Mouse (Mus musculus) hindbrain, embryonic 13.5 days (tissue): ENCODE results near the gene Snx29. TPM values are rescaled to one million over a fixed set of nuclear protein-coding genes. Genes with fewer than 3 reads are reported as not detected.
A peak's percentile ranks its signal among the peaks of the same experiment; 100 is the strongest.
"Not testable (repeated sequence)": the region's sequence is repeated elsewhere in the genome, so short reads cannot be mapped to it uniquely, and the experiment has no call there.

Experiments used
- ATAC-seq: fragments of 200-750 bp; cut with Nextera tagmentation; 2 replicates; pipeline ENCODE4 v1.8.0; 2017; ENCODE audit warnings: moderate TSS enrichment; ENCODE audit not compliant: low FRiP score
- H3K27ac ChIP-seq: fragments of 300-500 bp; sonication (generic); 2 replicates; pipeline ENCODE4 v1.5.1; 2015; ENCODE audit warnings: inconsistent platforms, mild to moderate bottlenecking, moderate library complexity
- H3K27me3 ChIP-seq: fragments of 300-500 bp; sonication (generic); 2 replicates; pipeline ENCODE4 v1.6.1; 2015; ENCODE audit warnings: mild to moderate bottlenecking, inconsistent platforms
- H3K36me3 ChIP-seq: fragments of 300-500 bp; sonication (generic); 2 replicates; pipeline ENCODE4 v1.6.1; 2015; ENCODE audit warnings: mild to moderate bottlenecking, inconsistent platforms
- H3K4me1 ChIP-seq: fragments of 300-500 bp; sonication (generic); replicated peaks from 2 replicates; pipeline ENCODE4 v1.6.1; 2015; ENCODE audit warnings: inconsistent platforms
- H3K4me2 ChIP-seq: fragments of 300-500 bp; sonication (generic); 2 replicates; pipeline ENCODE4 v1.6.1; 2015; ENCODE audit warnings: inconsistent platforms, mild to moderate bottlenecking, moderate library complexity
- H3K4me3 ChIP-seq: fragments of 300-500 bp; sonication (generic); 2 replicates; pipeline ENCODE4 v1.5.1; 2015; ENCODE audit warnings: mild to moderate bottlenecking, inconsistent platforms
- H3K9ac ChIP-seq: fragments of 300-500 bp; sonication (generic); 2 replicates; pipeline ENCODE4 v1.6.1; 2015; ENCODE audit warnings: mild to moderate bottlenecking, inconsistent platforms
- H3K9me3 ChIP-seq: fragments of 300-500 bp; sonication (generic); 2 replicates; pipeline ENCODE4 v1.6.1; 2016; ENCODE audit warnings: inconsistent platforms
- WGBS: fragments of 180-500 bp; shearing (Covaris S2); methylation state at CpG from one replicate; pipeline ENCODE4 v1.1.7; 2015; 5-methylcytosine and 5-hydroxymethylcytosine counted together
- polyA plus RNA-seq: library from polyadenylated mRNA; unstranded; fragments of >200 nt; fragmentation: Nextera tagmentation; extraction: Ambion mirVana; gene quantifications from 2 replicates; pipeline ENCODE4 v1.2.1, GENCODE M21; 2015

Snx29 gene
- polyA plus RNA-seq, 1 experiment from 2014 or later, result 22.7 TPM

DNA sequence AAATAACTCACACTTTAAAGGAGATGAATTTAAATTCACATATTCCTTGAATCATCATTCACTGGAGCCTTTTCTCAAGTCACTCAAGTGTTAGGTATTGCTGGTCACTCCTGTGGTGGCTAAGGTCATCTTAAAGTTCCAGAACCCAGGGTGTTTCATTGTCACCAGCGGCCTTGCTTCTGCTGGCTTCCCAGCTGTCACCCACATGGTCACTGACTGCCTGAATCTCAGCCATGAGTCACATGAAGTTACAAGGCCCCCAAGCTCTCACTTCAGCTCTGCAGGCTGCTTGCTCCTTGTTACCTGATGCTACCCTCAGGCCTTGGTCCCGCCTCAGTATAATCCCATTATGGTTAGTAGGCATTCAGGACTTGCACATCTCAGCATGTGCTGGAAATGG is 247.4 kb downstream of the Snx29 start:
- Histone ChIP-seq H3K9ac (no peak overlapping the region), H3K27ac (no peak overlapping the region), H3K4me2 (no peak overlapping the region), H3K27me3 (no peaks in the 10 kb centered on the region), H3K36me3 (peaks cover 12% of the 10 kb centered on the region), H3K4me1 (no peaks in the 10 kb centered on the region; the same call in 1 of the 2 replicates), H3K4me3 (no peak overlapping the region), H3K9me3 (no peaks in the 10 kb centered on the region)
- 79% methylated on average over 2 of the region's 2 CpGs for WGBS
- no peak for ATAC-seq

- Histone ChIP-seq H3K4me2 (no peak overlapping the region), H3K9ac (no peak overlapping the region), H3K27ac (no peak overlapping the region), H3K36me3 (peaks cover 12% of the 10 kb centered on the region), H3K27me3 (no peaks in the 10 kb centered on the region), H3K9me3 (no peaks in the 10 kb centered on the region), H3K4me3 (no peak overlapping the region), H3K4me1 (no peaks in the 10 kb centered on the region)
- WGBS, result 82% methylated on average over 3 of the region's 3 CpGs
- no peak for ATAC-seq
Observed at GRCm38 (mm10) chr16:11574517-11574916, 251.8 kb downstream of the Snx29 start.

DNA sequence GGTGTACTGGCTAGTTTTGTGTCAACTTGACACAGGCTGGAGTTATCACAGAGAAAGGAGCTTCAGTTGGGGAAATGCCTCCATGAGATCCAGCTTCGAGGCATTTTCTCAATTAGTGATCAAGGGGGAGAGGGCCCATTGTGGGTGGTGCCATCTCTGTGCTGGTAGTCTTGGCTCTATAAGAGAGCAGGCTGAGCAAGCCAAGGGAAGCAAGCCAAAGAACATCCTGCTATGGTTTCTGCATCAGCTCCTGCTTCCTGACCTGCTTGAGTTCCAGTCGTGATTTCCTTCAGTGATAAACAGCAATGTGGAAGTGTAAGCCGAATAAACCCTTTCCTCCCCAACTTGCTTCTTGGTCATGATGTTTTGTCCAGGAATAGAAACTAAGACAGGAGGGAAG is 253.0 kb downstream of the Snx29 start:
- not testable (repeated sequence) for H3K27me3 ChIP-seq, H3K27ac ChIP-seq, H3K4me1 ChIP-seq, H3K4me3 ChIP-seq, H3K9me3 ChIP-seq, H3K4me2 ChIP-seq, ATAC-seq, H3K9ac ChIP-seq
- peaks cover 12% of the 10 kb centered on the region for H3K36me3 ChIP-seq
- WGBS, result 82% methylated on average over 3 of the region's 3 CpGs

DNA sequence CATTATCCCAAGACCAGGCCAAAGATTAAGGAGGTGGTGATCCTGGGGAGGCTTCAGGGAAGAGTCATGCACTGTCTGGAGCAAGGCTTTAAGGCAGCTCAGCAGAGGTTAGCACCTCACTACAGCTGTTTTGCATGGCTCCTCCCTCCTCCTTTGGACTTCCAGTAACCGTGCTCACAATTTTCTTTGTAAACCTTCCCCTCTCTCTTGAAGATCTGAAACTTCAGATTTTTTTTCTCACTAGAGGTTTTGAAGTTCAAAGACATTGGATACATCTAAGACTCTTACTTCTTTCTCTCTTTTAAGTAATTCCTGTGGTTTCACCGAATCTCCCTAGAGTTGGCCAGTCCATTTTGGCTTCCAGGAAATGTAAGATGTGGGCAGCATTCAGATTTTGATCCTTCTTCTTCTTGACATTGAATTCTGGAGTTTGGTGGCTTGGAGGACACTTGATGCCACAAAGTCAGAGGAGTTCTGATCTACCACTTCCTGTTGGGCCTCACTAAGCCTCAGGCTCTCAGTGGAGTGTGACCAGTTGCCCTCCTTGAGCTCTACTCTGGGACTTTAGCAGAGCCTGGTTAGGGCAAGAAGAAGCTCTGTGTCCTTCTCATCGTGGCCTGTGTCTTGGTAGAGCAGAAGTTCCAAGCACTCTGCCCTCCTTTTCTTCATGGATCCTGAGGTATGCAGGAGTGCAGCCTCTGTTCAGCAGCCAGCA is 255.0 kb downstream of the Snx29 start:
- 88% methylated on average over 3 of the region's 3 CpGs for WGBS
- H3K9me3 ChIP-seq, result no peaks in the 10 kb centered on the region
- H3K27ac ChIP-seq, result no peak overlapping the region
- ATAC-seq, result no peak
- H3K4me1 ChIP-seq, result peaks cover 6% of the 10 kb centered on the region; the same call in 1 of the 2 replicates
- H3K27me3 ChIP-seq, result no peaks in the 10 kb centered on the region
- H3K36me3 ChIP-seq, result peaks cover 4% of the 10 kb centered on the region; the same call in 1 of the 2 replicates
- H3K4me2 ChIP-seq, result no peak overlapping the region
- no peak overlapping the region for H3K4me3 ChIP-seq
- no peak overlapping the region for H3K9ac ChIP-seq

GRCm38 (mm10) chr16:11579676-11580098 is 257.0 kb downstream of the Snx29 start:
- Histone ChIP-seq H3K27ac (0 out of 2 replicates have a peak overlapping the region, but pooled peaks have one; percentile 18), H3K4me3 (no peak overlapping the region), H3K4me2 (no peak overlapping the region), H3K9me3 (no peaks in the 10 kb centered on the region), H3K36me3 (no peaks in the 10 kb centered on the region), H3K4me1 (peaks cover 6% of the 10 kb centered on the region; the same call in 1 of the 2 replicates), H3K27me3 (no peaks in the 10 kb centered on the region), H3K9ac (no peak overlapping the region)
- 53% methylated on average over 4 of the region's 4 CpGs for WGBS
- ATAC-seq, result peak; percentile 80

GRCm38 (mm10) chr16:11583941-11584639 is 261.4 kb downstream of the Snx29 start:
- no peaks in the 10 kb centered on the region for H3K27me3 ChIP-seq
- no peak overlapping the region for H3K4me3 ChIP-seq
- ATAC-seq, result no peak
- no peak overlapping the region for H3K9ac ChIP-seq
- no peaks in the 10 kb centered on the region for H3K9me3 ChIP-seq
- H3K4me2 ChIP-seq, result no peak overlapping the region
- peaks cover 7% of the 10 kb centered on the region; the same call in 1 of the 2 replicates for H3K4me1 ChIP-seq
- WGBS, result 94% methylated on average over 8 of the region's 8 CpGs
- no peaks in the 10 kb centered on the region for H3K36me3 ChIP-seq
- no peak overlapping the region for H3K27ac ChIP-seq

DNA sequence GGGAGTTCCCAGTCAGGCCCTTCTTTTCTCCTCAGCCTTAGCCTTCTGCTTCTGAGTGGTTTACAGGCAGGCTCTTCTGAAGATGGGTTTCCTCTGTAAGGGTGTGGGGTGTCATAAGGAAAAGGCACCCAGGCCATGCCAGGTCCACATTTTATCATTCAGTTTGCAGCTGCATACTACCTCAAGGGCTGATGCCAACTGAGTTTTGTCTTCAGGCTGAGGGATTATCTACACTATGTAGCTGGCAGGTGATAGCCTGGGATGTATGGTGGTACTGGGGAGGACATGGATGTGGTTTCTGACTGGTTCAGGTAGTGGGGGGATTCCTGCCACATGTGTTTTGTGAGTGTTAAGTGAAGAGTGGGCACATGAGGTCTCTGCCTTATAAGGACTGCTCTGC is 266.0 kb downstream of the Snx29 start:
- no peaks in the 10 kb centered on the region for H3K36me3 ChIP-seq
- no peak overlapping the region for H3K27ac ChIP-seq
- H3K9ac ChIP-seq, result no peak overlapping the region
- ATAC-seq, result no peak
- no peak overlapping the region for H3K4me2 ChIP-seq
- H3K4me3 ChIP-seq, result no peak overlapping the region
- no peaks in the 10 kb centered on the region for H3K9me3 ChIP-seq
- peaks cover 12% of the 10 kb centered on the region for H3K4me1 ChIP-seq
- H3K27me3 ChIP-seq, result no peaks in the 10 kb centered on the region

DNA sequence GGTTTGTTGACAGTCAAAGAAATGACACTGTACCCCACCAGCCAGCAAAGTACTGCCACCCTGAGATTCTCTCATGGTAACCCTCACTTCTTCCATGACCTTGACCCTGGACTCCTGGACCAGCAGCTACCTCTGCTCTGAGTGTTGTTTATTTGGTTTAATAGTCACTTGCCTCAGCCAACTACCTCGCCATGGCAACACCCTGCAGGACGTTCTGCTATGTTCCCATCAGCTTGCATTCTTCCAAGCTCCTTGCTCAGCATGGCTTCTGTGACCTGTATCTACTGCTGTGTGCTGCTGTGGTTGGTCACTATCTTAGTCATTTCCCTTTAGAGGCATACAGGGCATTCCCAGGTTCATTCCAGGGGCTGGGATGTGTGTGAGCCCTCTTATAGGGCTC is 266.6 kb downstream of the Snx29 start:
- no peak for ATAC-seq
- H3K4me1 ChIP-seq, result peaks cover 12% of the 10 kb centered on the region
- no peaks in the 10 kb centered on the region for H3K9me3 ChIP-seq
- no peaks in the 10 kb centered on the region for H3K27me3 ChIP-seq
- peak overlapping the region; percentile 20; the same call in 1 of the 2 replicates for H3K27ac ChIP-seq
- H3K4me2 ChIP-seq, result no peak overlapping the region
- H3K36me3 ChIP-seq, result no peaks in the 10 kb centered on the region
- WGBS, result 49% methylated on average over 2 of the region's 2 CpGs
- no peak overlapping the region for H3K4me3 ChIP-seq
- no peak overlapping the region for H3K9ac ChIP-seq

DNA sequence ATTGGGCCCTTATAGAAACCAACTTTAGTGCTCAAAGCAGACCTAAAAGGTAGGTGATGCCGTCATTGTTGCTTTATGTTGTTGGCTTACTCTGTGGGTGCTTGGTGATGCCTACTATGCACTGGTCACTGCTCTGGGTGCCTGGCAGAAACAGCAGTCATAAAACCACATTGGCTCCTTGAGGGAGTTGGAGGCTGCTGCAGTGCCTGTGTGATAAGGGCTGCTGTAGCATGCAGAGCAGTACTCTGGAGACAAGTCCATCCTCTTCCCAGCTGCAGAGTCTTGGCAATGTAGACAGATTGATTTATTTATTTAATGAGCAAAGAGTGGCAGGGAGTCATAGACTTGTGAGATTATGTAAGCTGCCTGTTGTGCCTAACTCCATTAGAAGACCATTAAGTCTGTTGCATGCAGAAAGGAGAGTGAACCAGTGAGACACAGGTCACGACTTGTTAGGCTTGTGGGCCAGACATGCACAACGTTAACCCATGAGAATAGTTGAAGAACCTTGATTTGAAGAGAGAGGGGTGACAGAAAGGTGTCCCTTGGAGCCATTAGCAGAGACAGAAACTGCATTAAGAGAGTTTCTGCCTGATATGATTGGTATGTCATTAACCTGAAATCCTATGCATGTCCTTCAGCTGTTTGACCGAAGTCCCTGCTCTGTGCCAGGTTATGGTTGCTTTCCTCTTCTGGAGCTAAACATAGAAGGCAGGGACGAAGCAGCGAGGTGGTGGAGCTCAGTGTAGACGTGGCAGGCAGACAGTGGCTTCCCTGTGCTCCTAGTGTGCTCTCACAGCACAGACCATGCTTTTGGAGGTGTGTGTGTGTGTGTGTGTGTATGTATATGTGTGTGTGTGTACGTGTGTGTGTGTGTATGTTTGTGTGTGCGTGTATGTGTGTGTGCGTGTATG is 267.3 kb downstream of the Snx29 start:
- no peak overlapping the region for H3K4me2 ChIP-seq
- ATAC-seq, result no peak; the same call in 1 of the 2 replicates
- H3K36me3 ChIP-seq, result no peaks in the 10 kb centered on the region
- 90% methylated on average over 10 of the region's 10 CpGs for WGBS
- H3K27ac ChIP-seq, result peak overlapping the region; percentile 20; the same call in 1 of the 2 replicates
- H3K9me3 ChIP-seq, result no peaks in the 10 kb centered on the region
- peaks cover 12% of the 10 kb centered on the region for H3K4me1 ChIP-seq
- H3K9ac ChIP-seq, result no peak overlapping the region
- no peak overlapping the region for H3K4me3 ChIP-seq
- H3K27me3 ChIP-seq, result no peaks in the 10 kb centered on the region

GRCm38 (mm10) chr16:11596599-11596998 is 273.9 kb downstream of the Snx29 start:
- 82% methylated on average over 3 of the region's 3 CpGs for WGBS
- no peak for ATAC-seq

GRCm38 (mm10) chr16:11597769-11598168 is 275.1 kb downstream of the Snx29 start:
- H3K4me3 ChIP-seq, result no peak overlapping the region
- no peaks in the 10 kb centered on the region for H3K9me3 ChIP-seq
- WGBS, result 44% methylated on average over 7 of the region's 7 CpGs
- no peak for ATAC-seq
- H3K9ac ChIP-seq, result no peak overlapping the region
- no peaks in the 10 kb centered on the region for H3K36me3 ChIP-seq
- no peak overlapping the region for H3K4me2 ChIP-seq
- H3K4me1 ChIP-seq, result peaks cover 9% of the 10 kb centered on the region; the same call in 1 of the 2 replicates
- H3K27ac ChIP-seq, result peak overlapping the region; percentile 35; the same call in 1 of the 2 replicates
- H3K27me3 ChIP-seq, result no peaks in the 10 kb centered on the region

More at GRCm38 (mm10) chr16:11596599-11596998, 273.9 kb downstream of the Snx29 start:
- Histone ChIP-seq H3K27me3 (no peaks in the 10 kb centered on the region), H3K4me3 (no peak overlapping the region), H3K9ac (no peak overlapping the region), H3K36me3 (no peaks in the 10 kb centered on the region), H3K4me2 (no peak overlapping the region), H3K27ac (no peak overlapping the region), H3K4me1 (peaks cover 9% of the 10 kb centered on the region), H3K9me3 (no peaks in the 10 kb centered on the region)

DNA sequence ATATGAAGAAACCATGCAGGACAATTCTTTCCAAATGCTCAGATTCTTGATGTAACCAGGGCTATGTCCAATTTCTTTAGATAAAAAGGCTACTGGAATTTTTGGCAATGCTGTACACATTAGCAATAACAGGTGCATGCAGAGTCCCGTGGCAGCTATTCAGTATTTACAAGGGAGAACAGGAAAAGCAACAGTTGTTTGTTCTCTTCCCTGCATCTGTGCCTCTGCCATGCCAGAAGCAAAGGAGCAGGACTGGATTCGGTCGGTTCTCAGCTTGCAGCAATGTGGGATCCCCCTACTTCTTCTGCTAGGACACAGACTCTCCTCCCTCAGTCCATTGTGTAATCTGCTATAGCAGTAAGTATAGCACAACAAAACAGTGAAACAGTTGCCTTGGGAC is 276.8 kb downstream of the Snx29 start:
- WGBS, result 82% methylated on average over 3 of the region's 3 CpGs
- H3K27me3 ChIP-seq, result no peaks in the 10 kb centered on the region
- no peak for ATAC-seq
- no peak overlapping the region for H3K4me3 ChIP-seq
- no peaks in the 10 kb centered on the region for H3K36me3 ChIP-seq
- no peak overlapping the region for H3K4me2 ChIP-seq
- H3K4me1 ChIP-seq, result peaks cover 9% of the 10 kb centered on the region; the same call in 1 of the 2 replicates
- H3K9me3 ChIP-seq, result no peaks in the 10 kb centered on the region
- no peak overlapping the region for H3K27ac ChIP-seq
- H3K9ac ChIP-seq, result no peak overlapping the region
